Mouse (Mus musculus) ES-E14 (cell line): ENCODE data around the gene Zmat3. TPM values are rescaled to one million over a fixed set of nuclear protein-coding genes. Genes with fewer than 3 reads are reported as not detected.
A peak's percentile ranks its signal among the peaks of the same experiment; 100 is the strongest.

Experiments
- DNase-seq: peaks from one replicate; pipeline ENCODE4 v3.0.0-alpha.2; 2013; ENCODE audit warnings: low read depth, low spot score
- H3K27ac ChIP-seq: 2 replicates; pipeline ENCODE4 v1.5.1; 2012; ENCODE audit warnings: low read depth, mild to moderate bottlenecking, low read length, moderate library complexity, mixed read lengths; ENCODE audit not compliant: poor library complexity, insufficient read depth, severe bottlenecking
- H3K36me3 ChIP-seq: 2 replicates; pipeline ENCODE4 v1.6.1; 2012; ENCODE audit warnings: mild to moderate bottlenecking, low read length, moderate library complexity, mixed read lengths; ENCODE audit not compliant: control insufficient read depth, poor library complexity, insufficient read depth, severe bottlenecking
- H3K4me1 ChIP-seq, 2 experiments: fragments of 150-350 bp in 1 of 2; sonication (generic) in 1 of 2; 2 replicates each; pipeline ENCODE4 v1.6.1; 2012; ENCODE audit warnings: low read length in 2 of 2, mild to moderate bottlenecking in 1 of 2, mixed read lengths in 1 of 2; ENCODE audit not compliant: control insufficient read depth in 2 of 2, insufficient read depth in 2 of 2, poor library complexity in 1 of 2
- H3K4me3 ChIP-seq, 2 experiments: fragments of 150-350 bp in 1 of 2; sonication (generic) in 1 of 2; 2 replicates each; pipeline ENCODE4 v1.5.1; 2012; ENCODE audit warnings: low read length in 2 of 2, low read depth in 1 of 2, mild to moderate bottlenecking in 1 of 2, mixed read lengths in 1 of 2; ENCODE audit not compliant: insufficient read depth in 1 of 2, poor library complexity in 1 of 2, severe bottlenecking in 1 of 2
- H3K9ac ChIP-seq: 2 replicates; pipeline ENCODE4 v1.6.1; 2012; ENCODE audit warnings: low read depth, mild to moderate bottlenecking, low read length, mixed read lengths; ENCODE audit not compliant: poor library complexity, insufficient read depth, severe bottlenecking
- H3K9me3 ChIP-seq: fragments of 150-350 bp; sonication (generic); 2 replicates; pipeline ENCODE4 v1.6.1; 2012; ENCODE audit warnings: low read depth, mild to moderate bottlenecking, low read length; ENCODE audit not compliant: control insufficient read depth, insufficient read depth
- CHD2 ChIP-seq: IDR thresholded peaks from 2 replicates; pipeline ENCODE4 v1.6.1; 2014; ENCODE audit warnings: mild to moderate bottlenecking, low read depth, low read length, inconsistent platforms
- HCFC1 ChIP-seq: IDR thresholded peaks from 2 replicates; pipeline ENCODE4 v1.6.1; 2012; ENCODE audit warnings: low read length, inconsistent platforms, borderline replicate concordance; ENCODE audit not compliant: insufficient read depth
- MAFK ChIP-seq: IDR thresholded peaks from 2 replicates; pipeline ENCODE4 v1.6.1; 2014; ENCODE audit warnings: mild to moderate bottlenecking, low read depth, low read length, inconsistent platforms; ENCODE audit not compliant: insufficient read depth
- ZC3H11A ChIP-seq: IDR thresholded peaks from 2 replicates; pipeline ENCODE4 v1.6.1; 2012; ENCODE audit warnings: low read depth, mild to moderate bottlenecking, inconsistent platforms, low read length, borderline replicate concordance
- ZNF384 ChIP-seq: IDR thresholded peaks from 2 replicates; pipeline ENCODE4 v1.6.1; 2012; ENCODE audit warnings: low read depth, low read length, inconsistent platforms
- in situ Hi-C, 2 experiments: fragments of 600-800 bp; cut with MboI; formaldehyde crosslinking; loops; one replicate each; pipeline ENCODE4 v1.15.1; 2025; ENCODE audit warnings: low sequenced_read_pairs in 2 of 2, inconsistent platforms in 1 of 2; ENCODE audit not compliant: unreplicated experiment in 2 of 2
- total RNA-seq: library from RNA; depleted of rRNA; stranded (reverse); fragments of 300-350 nt; gene quantifications from 2 replicates; pipeline ENCODE4 v1.2.3, GENCODE M21; 2012

Zmat3 gene
- total RNA-seq, 1 experiment = 30.9 TPM

DNA sequence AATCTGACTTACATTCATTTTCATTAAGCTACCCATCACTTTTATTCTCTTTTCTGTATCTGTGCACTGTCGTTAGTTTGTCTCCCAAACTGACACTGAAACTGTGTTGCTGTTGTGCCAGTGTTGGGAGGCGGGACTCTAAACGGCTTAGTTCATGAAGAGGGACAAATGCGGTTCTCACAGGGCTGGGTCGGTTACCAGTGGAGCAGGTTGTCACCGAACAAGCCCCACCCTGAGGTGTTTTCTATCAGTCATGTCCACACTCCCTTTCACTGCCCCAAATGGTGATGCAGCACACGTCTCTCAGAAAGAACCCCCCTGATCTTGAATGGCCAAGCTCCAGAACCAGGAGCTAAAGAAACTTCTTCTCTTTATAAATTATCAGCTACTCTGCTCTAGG is 6.1 kb upstream of the Zmat3 start:
- TF ChIP-seq MAFK = no peak
- no peak for TF ChIP-seq CHD2
- no peak for TF ChIP-seq HCFC1
- no peak for TF ChIP-seq ZNF384
- no peak for TF ChIP-seq ZC3H11A
- no peak for DNase-seq
- Histone ChIP-seq H3K4me1 (no peaks in the 10 kb centered on the region), H3K9ac (no peak overlapping the region), H3K4me3 (no peak overlapping the region), H3K36me3 (no peaks in the 10 kb centered on the region), H3K27ac (no peak overlapping the region), H3K9me3 (no peaks in the 10 kb centered on the region)
- in situ Hi-C loops = no loop called here

DNA sequence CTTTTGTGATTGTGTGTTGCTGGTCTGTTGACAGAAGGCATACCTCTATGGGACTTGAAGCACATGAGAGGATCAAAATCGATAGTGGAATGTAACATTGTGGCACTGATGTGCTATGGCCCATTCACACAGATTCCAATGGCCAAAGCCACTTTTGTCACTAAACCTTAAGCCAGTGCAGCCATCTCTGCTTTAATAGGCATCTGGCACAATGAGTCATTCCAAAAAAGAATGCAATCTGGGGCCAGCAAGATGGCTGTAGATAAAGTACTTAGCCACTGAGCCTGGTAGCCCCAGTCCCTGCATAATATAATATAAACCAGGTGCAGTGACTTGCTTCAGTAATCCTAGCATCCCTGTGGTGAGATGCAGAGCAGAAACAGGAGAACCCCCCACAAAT is 1.7 kb upstream of the Zmat3 start:
- TF ChIP-seq ZNF384 = no peak
- TF ChIP-seq MAFK = no peak
- TF ChIP-seq ZC3H11A = no peak
- no peak for TF ChIP-seq HCFC1
- TF ChIP-seq CHD2 = no peak
- DNase-seq = no peak
- Histone ChIP-seq H3K4me3 (no peak overlapping the region), H3K27ac (no peak overlapping the region), H3K4me1 (peaks cover 3 to 4% of the 10 kb centered on the region in 2 experiments; a peak in 1 of 4 replicates), H3K9ac (no peak overlapping the region), H3K36me3 (no peaks in the 10 kb centered on the region), H3K9me3 (no peaks in the 10 kb centered on the region)
- in situ Hi-C loops = no loop called here

DNA sequence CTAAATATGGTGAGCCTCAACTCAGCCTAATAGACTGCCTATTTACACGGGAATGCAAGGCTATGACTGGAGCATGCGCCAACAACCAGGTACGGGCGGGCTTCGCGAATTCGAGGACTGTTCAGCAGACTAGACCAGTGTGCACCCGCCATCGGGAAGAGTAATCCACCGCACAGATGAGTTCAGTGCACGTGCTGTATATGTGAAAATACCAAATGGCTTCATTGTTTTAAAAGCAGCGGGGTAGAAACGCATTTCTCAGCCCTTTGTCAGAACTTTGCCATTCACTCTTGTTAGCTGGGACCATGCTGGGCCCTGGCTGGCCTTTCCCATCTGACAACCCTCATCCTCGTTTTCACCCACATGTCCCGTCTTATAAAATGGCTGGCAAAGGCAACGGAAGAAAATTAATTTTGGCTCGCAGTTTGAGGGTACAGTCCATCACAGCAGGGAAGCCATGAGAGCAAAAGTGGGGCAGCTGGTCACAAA is 476 bp upstream of the Zmat3 start:
- Histone ChIP-seq H3K27ac (no peak overlapping the region), H3K9ac (peak overlapping the region; percentile 80; the same call in 1 of the 2 replicates), H3K4me3 (peak overlapping the region; percentile 88 to 94), H3K36me3 (no peaks in the 10 kb centered on the region), H3K9me3 (no peaks in the 10 kb centered on the region), H3K4me1 (peaks cover 6 to 10% of the 10 kb centered on the region in 2 experiments; a peak in 3 of 4 replicates)
- TF ChIP-seq CHD2 = no peak
- no peak for TF ChIP-seq ZC3H11A
- no peak for TF ChIP-seq MAFK
- in situ Hi-C loops = no loop called here
- DNase-seq = no peak

DNA sequence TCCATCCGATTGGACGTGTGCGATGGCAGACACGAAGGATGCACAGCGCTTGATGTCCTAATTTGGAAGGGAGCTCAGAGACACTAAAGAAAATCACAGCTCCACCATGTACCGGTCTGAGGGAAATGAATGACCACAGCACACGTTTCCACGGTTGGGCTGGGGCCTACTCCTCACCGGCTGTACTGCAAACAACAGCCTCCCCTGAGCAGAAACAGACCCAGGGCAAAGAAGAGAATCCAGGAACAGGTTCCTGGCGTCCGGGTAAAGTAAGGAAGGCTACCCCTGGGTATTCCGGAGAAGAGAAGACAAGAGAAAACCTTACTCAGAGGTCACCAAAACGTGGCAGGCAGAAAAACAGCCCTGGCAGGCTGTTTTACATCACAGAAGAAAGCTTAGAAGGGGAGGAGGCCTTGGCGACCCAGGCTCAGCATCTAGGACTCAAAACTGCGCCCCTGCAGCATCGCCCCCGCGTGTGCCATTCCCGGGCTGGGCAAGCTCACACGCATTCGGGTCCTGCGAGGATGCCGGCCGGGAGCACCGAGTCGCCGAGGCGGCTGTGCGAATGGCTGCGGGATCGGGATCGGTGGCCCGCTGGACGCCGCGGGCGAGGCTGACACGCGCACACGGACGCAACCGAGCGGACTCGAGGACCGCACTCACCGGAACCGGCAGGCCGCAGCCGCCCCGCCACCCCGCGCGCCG is 821 bp downstream of the Zmat3 start:
- H3K36me3 ChIP-seq = peaks cover 7% of the 10 kb centered on the region
- TF ChIP-seq ZNF384 = no peak
- TF ChIP-seq MAFK = no peak
- TF ChIP-seq ZC3H11A = no peak
- TF ChIP-seq CHD2 = no peak
- TF ChIP-seq HCFC1 = no peak
- peaks cover 10 to 18% of the 10 kb centered on the region in 2 experiments; a peak in 3 of 4 replicates for H3K4me1 ChIP-seq
- H3K9me3 ChIP-seq = no peaks in the 10 kb centered on the region
- in situ Hi-C loops = no loop called here
- H3K27ac ChIP-seq = peak overlapping the region; percentile 95
- H3K4me3 ChIP-seq = peak overlapping the region; percentile 88 to 94
- DNase-seq = peak; percentile 52
- H3K9ac ChIP-seq = peak overlapping the region; percentile 80

DNA sequence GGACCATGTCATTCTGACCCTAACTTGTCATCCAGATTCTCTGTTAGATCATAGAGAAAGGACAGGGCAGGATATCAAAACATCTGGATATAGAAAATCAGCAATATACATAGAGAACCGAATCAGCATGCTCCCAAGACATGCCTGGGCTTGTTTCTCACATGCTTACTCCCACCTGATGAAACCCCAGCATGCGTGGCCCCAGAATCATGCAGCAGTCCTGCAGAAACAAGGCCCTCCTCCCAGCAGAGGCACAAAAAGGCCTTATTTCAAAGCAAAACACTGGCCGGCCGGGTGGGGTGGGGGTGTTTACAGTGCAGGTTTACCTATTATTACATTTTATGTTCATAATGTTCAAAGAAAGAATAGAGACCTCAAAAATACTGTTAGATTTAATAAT is 1.6 kb downstream of the Zmat3 start:
- Histone ChIP-seq H3K4me3 (peak overlapping the region; percentile 65 to 94), H3K36me3 (peaks cover 7% of the 10 kb centered on the region), H3K9ac (peak overlapping the region; percentile 77), H3K9me3 (no peaks in the 10 kb centered on the region), H3K27ac (peak overlapping the region; percentile 51), H3K4me1 (peaks cover 10 to 18% of the 10 kb centered on the region in 2 experiments; a peak in 3 of 4 replicates)
- TF ChIP-seq CHD2 (no peak), HCFC1 (no peak), ZC3H11A (no peak), MAFK (no peak), ZNF384 (no peak)
- DNase-seq = peak; percentile 49
- in situ Hi-C loops = no loop called here
